Mouse (Mus musculus) heart, adult 2 months (tissue): ENCODE measurements around the gene Gatad2b.

Source experiments
- EP300 ChIP-seq: fragments of 200-500 bp; IDR thresholded peaks from 2 replicates; pipeline ENCODE4 v1.6.1; 2011; ENCODE audit warnings: low read depth, low read length, control low read depth; ENCODE audit not compliant: insufficient read depth
- POLR2A ChIP-seq: fragments of 200-500 bp; IDR thresholded peaks from 2 replicates; pipeline ENCODE4 v1.6.1; 2011; ENCODE audit warnings: mild to moderate bottlenecking, low read depth, low read length, control low read depth; ENCODE audit not compliant: insufficient read depth

GRCm38 (mm10) chr3:90388192-90388591 is 95.2 kb downstream of the Gatad2b start:
- TF ChIP-seq POLR2A = no peak
- no peak for TF ChIP-seq EP300
